Mouse (Mus musculus) embryonic facial prominence, embryonic 14.5 days (tissue): ENCODE results near the gene Dennd1c. TPM values are rescaled to one million over a fixed set of nuclear protein-coding genes. Genes with fewer than 3 reads are reported as not detected.

Source experiments
- ATAC-seq: fragments of 200-750 bp; cut with Nextera tagmentation; 2 replicates; pipeline ENCODE4 v1.8.0; 2017; ENCODE audit warnings: low read depth, moderate number of reproducible peaks, moderate TSS enrichment
- DNase-seq: peaks from one replicate; pipeline ENCODE4 v3.0.0-alpha.2; 2015; ENCODE audit warnings: low spot score
- H3K27ac ChIP-seq: fragments of 300-500 bp; sonication (generic); replicated peaks from 2 replicates; pipeline ENCODE4 v1.5.1; 2014; ENCODE audit warnings: low read depth, mild to moderate bottlenecking, low read length, moderate library complexity
- H3K27me3 ChIP-seq: fragments of 300-500 bp; sonication (generic); replicated peaks from 2 replicates; pipeline ENCODE4 v1.6.1; 2014; ENCODE audit warnings: low read length; ENCODE audit not compliant: control insufficient read depth, insufficient read depth
- H3K36me3 ChIP-seq: fragments of 300-500 bp; sonication (generic); 2 replicates; pipeline ENCODE4 v1.6.1; 2014; ENCODE audit warnings: low read length, mixed read lengths; ENCODE audit not compliant: control insufficient read depth, insufficient read depth
- H3K4me1 ChIP-seq: fragments of 300-500 bp; sonication (generic); 2 replicates; pipeline ENCODE4 v1.6.1; 2014; ENCODE audit warnings: antibody characterized with exemption, low read length; ENCODE audit not compliant: control insufficient read depth, insufficient read depth
- H3K4me2 ChIP-seq: fragments of 300-500 bp; sonication (generic); 2 replicates; pipeline ENCODE4 v1.6.1; 2014; ENCODE audit warnings: low read depth, mild to moderate bottlenecking, low read length, moderate library complexity, mixed read lengths
- H3K4me3 ChIP-seq: fragments of 300-500 bp; sonication (generic); 2 replicates; pipeline ENCODE4 v1.5.1; 2014; ENCODE audit warnings: low read depth, mild to moderate bottlenecking, low read length
- H3K9ac ChIP-seq: fragments of 300-500 bp; sonication (generic); 2 replicates; pipeline ENCODE4 v1.6.1; 2014; ENCODE audit warnings: low read depth, mild to moderate bottlenecking, low read length, moderate library complexity, mixed read lengths
- H3K9me3 ChIP-seq: fragments of 300-500 bp; sonication (generic); 2 replicates; pipeline ENCODE4 v1.6.1; 2016; ENCODE audit warnings: low read length; ENCODE audit not compliant: control insufficient read depth
- WGBS: fragments of 180-500 bp; shearing (Covaris S2); extraction: QIAGEN DNeasy Blood & Tissue Kit; methylation state at CpG from one replicate; pipeline ENCODE4 v1.1.7; 2014; 5-methylcytosine and 5-hydroxymethylcytosine counted together
- polyA plus RNA-seq: library from polyadenylated mRNA; unstranded; fragments of >200 nt; fragmentation: Nextera tagmentation; extraction: Ambion mirVana; gene quantifications from 2 replicates; pipeline ENCODE4 v1.2.1, GENCODE M21; 2014

Gene Dennd1c
- polyA plus RNA-seq, 1 experiment from 2014 or later, result 2.1 TPM

DNA sequence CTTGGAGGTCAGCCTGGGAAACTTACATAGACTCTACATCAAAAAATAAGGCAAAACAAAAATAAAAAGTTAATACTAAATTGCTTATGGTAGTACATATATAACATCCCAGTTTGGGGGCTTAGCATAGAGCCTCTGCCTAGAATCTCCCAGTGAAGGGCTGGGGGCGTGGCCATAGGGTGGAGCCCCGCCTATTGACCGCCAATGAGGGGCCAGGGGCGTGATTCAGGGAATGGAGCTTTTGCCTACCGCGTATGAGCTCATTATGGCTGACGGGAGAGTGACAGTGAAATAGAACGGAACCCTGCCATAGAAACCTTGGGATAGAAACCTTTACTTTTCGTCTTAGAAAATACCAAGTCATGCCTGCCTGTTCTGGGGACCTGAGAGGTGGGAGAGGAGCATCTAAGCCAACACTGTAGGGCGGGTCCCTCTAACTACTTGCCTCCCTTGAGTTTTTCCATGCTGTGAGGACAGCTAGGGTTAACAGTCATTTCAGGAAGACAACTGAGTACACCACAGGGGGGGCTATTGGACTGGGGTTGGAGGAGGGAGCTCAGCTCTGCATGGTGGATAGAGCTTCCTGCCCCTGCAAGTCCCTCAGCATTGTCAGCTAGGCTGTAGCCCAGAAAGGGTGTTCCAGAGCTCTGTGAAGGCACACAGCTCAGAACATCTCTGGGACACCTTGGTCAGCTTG lies 21.5 kb upstream of the Dennd1c start:
- Histone ChIP-seq H3K36me3 (no peaks in the 10 kb centered on the region), H3K4me2 (no peak overlapping the region), H3K9me3 (no peaks in the 10 kb centered on the region), H3K4me1 (peaks cover 10% of the 10 kb centered on the region), H3K27me3 (no peaks in the 10 kb centered on the region), H3K27ac (no peak overlapping the region), H3K9ac (no peak overlapping the region), H3K4me3 (no peak overlapping the region)
- DNase-seq, result no peak
- 10% methylated on average over 10 of the region's 10 CpGs for WGBS
- no peak for ATAC-seq

DNA sequence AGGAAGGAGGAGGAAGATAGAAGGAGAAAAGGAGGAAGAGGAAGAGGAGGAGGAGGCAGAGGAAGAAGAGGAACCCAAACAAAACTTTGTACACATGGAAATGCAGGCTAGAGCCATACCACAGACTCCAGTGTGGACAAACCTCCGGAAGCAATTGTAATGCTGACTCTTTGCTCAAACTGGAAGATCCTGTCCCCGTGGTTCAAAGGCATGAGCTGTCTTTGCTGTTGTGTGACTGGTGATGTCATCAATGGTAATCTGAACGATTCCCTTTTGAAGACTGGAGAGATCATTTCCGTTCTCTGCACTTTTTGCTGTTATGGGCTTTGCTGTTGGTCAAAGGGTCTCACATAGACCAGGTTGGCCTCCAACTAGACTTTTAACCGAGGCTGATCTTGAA lies 20.0 kb upstream of the Dennd1c start:
- H3K27me3 ChIP-seq, result no peaks in the 10 kb centered on the region
- no peaks in the 10 kb centered on the region for H3K36me3 ChIP-seq
- no peak overlapping the region for H3K9ac ChIP-seq
- no peak overlapping the region for H3K4me2 ChIP-seq
- 83% methylated on average over 5 of the region's 5 CpGs for WGBS
- ATAC-seq (no peak), DNase-seq (no peak)
- H3K27ac ChIP-seq, result no peak overlapping the region
- 0 out of 2 replicates have a peak, but pooled peaks cover 4% of the 10 kb centered on the region for H3K4me1 ChIP-seq
- no peak overlapping the region for H3K4me3 ChIP-seq
- no peaks in the 10 kb centered on the region for H3K9me3 ChIP-seq

DNA sequence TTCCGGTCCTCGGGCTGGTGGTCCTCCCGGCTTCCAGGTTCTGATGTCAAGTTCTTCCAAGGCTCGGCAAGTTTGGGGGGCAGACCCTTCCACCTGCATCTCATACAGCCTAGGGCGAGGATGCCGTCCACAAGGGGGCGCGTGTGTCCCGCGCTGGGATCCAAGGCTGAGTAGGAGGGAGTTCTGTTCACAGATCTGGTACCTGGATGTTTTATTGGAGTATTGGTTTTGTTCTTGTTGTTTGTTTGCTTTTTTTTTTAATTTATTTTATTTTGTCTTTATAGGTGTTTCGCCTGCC lies 18.3 kb upstream of the Dennd1c start:
- H3K4me2 ChIP-seq, result peak overlapping the region; percentile 52
- H3K9me3 ChIP-seq, result no peaks in the 10 kb centered on the region
- no peaks in the 10 kb centered on the region for H3K27me3 ChIP-seq
- WGBS, result 2% methylated on average over 10 of the region's 11 CpGs
- peak overlapping the region; percentile 20; the same call in 1 of the 2 replicates for H3K4me3 ChIP-seq
- no peaks in the 10 kb centered on the region for H3K36me3 ChIP-seq
- DNase-seq, result peak; percentile 58
- H3K27ac ChIP-seq, result no peak overlapping the region
- no peak overlapping the region for H3K9ac ChIP-seq
- ATAC-seq, result peak; percentile 89
- 0 out of 2 replicates have a peak, but pooled peaks cover 4% of the 10 kb centered on the region for H3K4me1 ChIP-seq

DNA sequence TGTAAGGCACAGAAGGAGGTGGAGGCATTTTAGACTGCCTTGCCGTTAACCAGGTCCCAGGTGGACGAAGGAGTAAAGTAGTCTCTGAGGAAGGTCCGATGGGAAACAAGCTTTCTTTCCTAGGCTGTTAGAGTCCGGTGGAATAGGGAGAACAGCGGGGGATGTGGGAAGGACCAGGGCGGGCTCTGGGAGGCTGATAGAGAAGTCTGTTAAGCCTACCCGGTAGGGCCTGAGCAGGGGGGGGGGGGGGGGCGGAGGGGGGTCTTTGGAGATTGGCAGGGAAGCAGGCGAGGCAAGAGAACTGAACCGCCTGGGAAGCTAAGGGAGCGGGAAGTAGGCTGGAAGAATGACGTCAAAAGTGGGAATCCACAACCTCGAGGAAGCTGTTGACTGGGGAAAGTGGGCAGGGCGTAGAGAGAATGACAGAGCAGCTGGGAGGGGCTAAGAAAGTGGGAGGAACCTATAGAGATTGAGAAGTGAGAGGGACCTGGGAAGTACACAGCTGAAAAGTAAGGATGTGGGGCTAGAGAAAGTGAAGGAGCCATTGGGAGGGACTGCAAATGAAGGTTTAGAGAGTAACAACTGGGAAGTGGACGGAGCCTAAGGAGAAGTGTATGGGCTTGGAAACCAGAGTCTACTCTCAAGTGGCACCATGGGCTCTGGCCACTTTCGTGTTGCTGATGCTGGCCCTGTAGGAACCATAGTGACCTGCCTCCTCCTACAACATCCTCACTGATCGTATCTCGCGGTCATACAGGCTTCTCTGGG lies 17.7 kb upstream of the Dennd1c start:
- peak; percentile 82 for DNase-seq
- peak; percentile 90 for ATAC-seq
- Histone ChIP-seq H3K4me3 (peak overlapping the region; percentile 20), H3K4me2 (peak overlapping the region; percentile 52), H3K9ac (peak overlapping the region; percentile 19; the same call in 1 of the 2 replicates), H3K9me3 (no peaks in the 10 kb centered on the region), H3K27ac (no peak overlapping the region), H3K27me3 (no peaks in the 10 kb centered on the region), H3K4me1 (0 out of 2 replicates have a peak, but pooled peaks cover 4% of the 10 kb centered on the region), H3K36me3 (no peaks in the 10 kb centered on the region)
- WGBS, result 2% methylated on average over 18 of the region's 19 CpGs

DNA sequence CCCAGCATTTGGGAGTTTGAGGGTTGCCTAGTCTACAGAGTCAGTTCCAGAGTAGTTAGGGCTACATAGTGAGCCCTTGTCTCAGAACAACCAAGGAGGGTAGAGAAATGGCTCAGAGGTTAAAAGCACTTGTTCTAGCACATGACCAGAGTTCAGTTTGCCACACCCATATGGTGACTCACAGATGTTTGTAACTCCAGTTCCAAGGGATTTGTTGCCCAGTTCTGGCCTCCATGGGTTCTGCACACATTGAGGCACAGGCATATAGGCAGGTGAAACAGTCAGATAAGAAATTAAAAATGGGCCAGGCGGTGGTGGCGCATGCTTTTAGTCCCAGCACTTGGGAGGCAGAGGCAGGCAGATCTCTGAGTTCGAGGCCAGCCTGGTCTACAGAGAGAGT lies 15.9 kb upstream of the Dennd1c start:
- H3K36me3 ChIP-seq, result no peaks in the 10 kb centered on the region
- no peak overlapping the region for H3K9ac ChIP-seq
- no peaks in the 10 kb centered on the region for H3K9me3 ChIP-seq
- H3K27ac ChIP-seq, result no peak overlapping the region
- no peak for DNase-seq
- 0 out of 2 replicates have a peak, but pooled peaks cover 4% of the 10 kb centered on the region for H3K4me1 ChIP-seq
- WGBS, result 93% methylated on average over 3 of the region's 3 CpGs
- no peak overlapping the region for H3K4me2 ChIP-seq
- no peak overlapping the region for H3K4me3 ChIP-seq
- no peaks in the 10 kb centered on the region for H3K27me3 ChIP-seq
- no peak for ATAC-seq

DNA sequence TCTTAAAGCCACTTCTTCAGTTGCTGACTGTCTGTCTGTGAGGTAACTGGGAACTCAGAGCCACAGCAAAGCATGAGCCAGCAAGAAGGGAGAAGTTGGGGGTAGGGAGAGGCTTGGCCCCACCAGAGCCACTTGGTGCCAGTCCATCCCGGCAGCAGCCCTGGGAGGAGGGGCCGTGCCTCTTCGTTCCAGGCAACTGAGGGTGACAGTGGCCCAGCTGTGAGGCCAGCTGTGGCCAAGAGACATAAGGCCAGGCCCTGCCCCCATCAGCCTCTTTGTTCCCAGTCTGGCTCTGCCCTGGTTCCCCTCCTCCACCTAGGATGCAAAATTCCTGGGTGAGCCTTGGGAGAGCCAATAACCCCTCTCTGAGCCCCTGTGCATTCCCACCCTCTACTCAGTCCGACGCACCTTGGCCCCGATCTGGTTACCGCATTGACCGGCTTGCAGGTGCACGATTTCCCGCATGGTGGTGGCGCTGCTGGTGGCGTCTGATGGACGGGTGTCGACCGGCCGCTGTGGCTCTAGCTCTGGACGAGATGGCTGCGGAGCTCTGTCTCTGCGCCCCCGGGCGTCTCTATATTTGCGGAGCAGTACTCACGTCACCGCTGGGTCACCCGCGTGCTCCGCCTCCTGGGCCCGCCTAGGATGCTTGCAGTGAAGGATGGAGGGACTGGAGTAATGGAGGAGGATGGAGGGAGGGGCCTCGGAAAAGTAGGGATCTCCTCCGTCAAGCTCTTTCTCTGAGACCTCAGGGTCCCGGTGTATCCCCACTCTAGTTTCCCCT lies 8.9 kb upstream of the Dennd1c start, which contains the start of gene Tubb4a:
Gene Tubb4a, minus strand, starts transcription at position 734 of the 784 bp plus-strand sequence.
- H3K4me3 ChIP-seq, result peak within 1 kb of the TSS; percentile 34
- WGBS, result under 1% methylated on average over 30 of the region's 31 CpGs
- H3K27me3 ChIP-seq, result peaks cover 13% of the 10 kb centered on the region; the same call in 1 of the 2 replicates
- ATAC-seq (peak; percentile 91), DNase-seq (peak; percentile 53)
- H3K9ac ChIP-seq, result peak within 1 kb of the TSS; percentile 39
- peak within 1 kb of the TSS; percentile 51 for H3K4me2 ChIP-seq
- H3K4me1 ChIP-seq, result peaks cover 7% of the 10 kb centered on the region; the same call in 1 of the 2 replicates
- H3K36me3 ChIP-seq, result no peaks in the 10 kb centered on the region
- no peak within 1 kb of the TSS for H3K27ac ChIP-seq
- H3K9me3 ChIP-seq, result no peaks in the 10 kb centered on the region

DNA sequence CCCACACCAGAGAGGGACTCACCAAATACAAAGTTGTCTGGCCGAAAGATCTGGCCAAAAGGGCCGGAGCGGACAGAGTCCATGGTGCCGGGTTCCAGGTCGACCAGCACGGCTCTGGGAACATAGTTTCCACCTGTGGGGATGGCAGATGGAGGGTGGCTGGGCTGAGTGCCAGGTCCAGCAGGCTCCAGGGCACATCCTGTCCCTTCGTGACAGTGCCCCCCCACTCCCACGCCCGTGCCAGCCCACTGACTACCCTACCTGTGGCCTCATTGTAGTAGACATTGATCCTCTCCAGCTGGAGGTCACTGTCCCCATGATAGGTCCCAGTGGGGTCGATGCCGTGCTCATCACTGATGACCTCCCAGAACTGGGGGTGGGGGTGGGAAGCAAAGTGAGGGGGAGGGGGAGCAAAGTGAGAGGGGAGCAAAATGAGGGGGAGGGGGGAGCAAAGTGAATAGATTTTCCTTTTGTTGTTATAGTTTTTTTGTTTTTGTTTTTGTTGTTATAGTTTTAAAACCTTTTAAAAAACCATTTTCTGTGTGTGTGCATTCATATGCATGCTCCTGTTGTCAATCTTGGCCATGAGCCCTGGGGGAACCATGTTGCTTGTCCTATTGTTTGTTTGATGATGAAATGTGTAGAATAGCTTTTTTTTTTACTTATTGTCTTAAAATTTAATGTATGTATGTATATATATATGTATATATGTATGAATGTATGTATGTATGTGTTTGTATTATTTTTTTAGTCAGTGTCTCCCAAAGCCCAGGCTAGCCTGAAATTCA lies 7.8 kb upstream of the Dennd1c start:
- 88% methylated on average over 11 of the region's 11 CpGs for WGBS
- H3K4me2 ChIP-seq, result no peak overlapping the region; the same call in 1 of the 2 replicates

DNA sequence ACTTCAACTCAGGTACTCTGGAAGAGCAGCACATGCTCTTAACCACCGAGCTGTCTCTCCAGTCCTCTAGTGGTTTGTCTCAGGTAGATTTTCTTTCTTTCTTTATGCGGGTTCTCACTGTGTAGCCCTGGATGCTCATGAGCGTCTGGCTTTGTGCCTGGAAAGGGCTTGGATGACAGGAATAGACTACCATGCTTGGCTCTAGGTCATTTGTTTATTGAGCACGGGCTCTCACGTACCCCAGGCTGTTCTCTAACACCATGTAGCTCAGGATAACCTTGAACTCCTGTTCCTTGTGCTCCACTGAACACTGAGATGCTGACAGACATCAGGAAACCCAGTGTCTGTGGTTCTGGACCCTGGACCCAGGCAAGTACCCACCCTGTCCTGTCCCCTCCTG lies 4.2 kb upstream of the Dennd1c start:
- ATAC-seq, result no peak
- no peak overlapping the region for H3K4me2 ChIP-seq
- H3K27me3 ChIP-seq, result peaks cover 3% of the 10 kb centered on the region; the same call in 1 of the 2 replicates
- peaks cover 5% of the 10 kb centered on the region; the same call in 1 of the 2 replicates for H3K4me1 ChIP-seq
- no peaks in the 10 kb centered on the region for H3K9me3 ChIP-seq
- H3K27ac ChIP-seq, result no peak overlapping the region
- H3K9ac ChIP-seq, result no peak overlapping the region
- 75% methylated on average over 5 of the region's 5 CpGs for WGBS
- no peaks in the 10 kb centered on the region for H3K36me3 ChIP-seq
- no peak overlapping the region for H3K4me3 ChIP-seq
- no peak for DNase-seq

More for the DNA sequence above, 7.8 kb upstream of the Dennd1c start:
- Histone ChIP-seq H3K4me1 (peaks cover 7% of the 10 kb centered on the region; the same call in 1 of the 2 replicates), H3K4me3 (no peak overlapping the region), H3K9ac (no peak overlapping the region), H3K27me3 (peaks cover 13% of the 10 kb centered on the region; the same call in 1 of the 2 replicates), H3K36me3 (no peaks in the 10 kb centered on the region), H3K9me3 (no peaks in the 10 kb centered on the region), H3K27ac (no peak overlapping the region)
- ATAC-seq, result no peak
- no peak for DNase-seq
